Mouse (Mus musculus): ENCODE results near the gene Tmem221.

Tmem221 gene

DNA sequence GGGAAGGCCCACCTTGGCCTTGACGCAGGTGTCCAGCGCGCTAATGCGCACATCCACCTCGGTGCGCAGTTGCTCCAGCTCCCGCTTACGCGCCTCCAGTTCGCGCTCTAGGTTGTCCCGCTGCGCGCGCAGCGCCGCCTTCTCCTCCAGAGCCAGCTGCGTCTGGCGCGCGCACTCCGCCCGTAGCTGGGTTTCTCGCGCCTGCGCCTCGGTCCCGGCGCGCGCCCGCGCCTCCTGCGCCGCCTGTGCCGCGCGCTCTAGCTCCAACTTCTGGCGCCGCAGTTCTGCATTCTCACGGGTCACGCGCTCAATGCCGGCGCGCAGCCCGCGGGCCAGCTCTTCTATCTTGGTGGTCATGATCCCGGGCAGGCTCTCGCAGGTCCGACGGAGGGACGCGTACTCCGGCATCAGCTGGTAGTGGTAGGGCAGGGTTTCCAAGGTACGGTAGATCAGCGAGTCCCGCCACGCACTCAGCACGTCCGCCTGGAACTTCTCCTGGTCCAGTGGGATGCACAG, 51.0 kb downstream of the Tmem221 start:
- peak; percentile 70 to 85 for DNase-seq

GRCm38 (mm10) chr8:71505979-71506378, 52.7 kb downstream of the Tmem221 start:
- peak in 1 of 2 experiments; percentile 45 for DNase-seq

- no peak for DNase-seq
Observed at GRCm38 (mm10) chr8:71505326-71505725, 53.3 kb downstream of the Tmem221 start.

- DNase-seq, result no peak
Observed at GRCm38 (mm10) chr8:71504349-71504748, 54.3 kb downstream of the Tmem221 start.

All from kidney, postnatal 36 days (tissue).